Mouse (Mus musculus): ENCODE measurements at regions not wholly inside any gene's neighbourhood (a gene's known extent, or its start where the extent isn't known, plus 50 kb on each side); places are given as distances from the start of the nearest gene placed in this dataset.

- intact Hi-C loops (cut with DNase I) = no loop called here
Observed at GRCm38 (mm10) chr14:106050231-106050630, 55.8 kb upstream of the Trim52 start.

GRCm38 (mm10) chr14:106052585-106053551, 53.1 kb upstream of the Trim52 start:
- DNase-seq (ENCODE audit: low spot score in 2 of 2) = no peak
- intact Hi-C loops (cut with DNase I) = no loop called here

More at GRCm38 (mm10) chr14:106050231-106050630, 55.8 kb upstream of the Trim52 start:
- peak in 1 of 2 experiments; percentile 8 for DNase-seq (ENCODE audit: low spot score in 2 of 2)

All from left cerebral cortex, postnatal 14 days (tissue).